Mouse (Mus musculus): ENCODE results near the gene Hoxc12. TPM values are rescaled to one million over a fixed set of nuclear protein-coding genes. Genes with fewer than 3 reads are reported as not detected.

The Hoxc12 gene
- polyA plus RNA-seq, 1 experiment from 2014 or later = not detected

GRCm38 (mm10) chr15:102979936-102980335, 43.4 kb downstream of the Hoxc12 start:
- no peaks in the 10 kb centered on the region for H3K36me3 ChIP-seq (ENCODE audit: control insufficient read depth, insufficient read depth, low read length)
- no peak overlapping the region for H3K27ac ChIP-seq (ENCODE audit: low read length)
- H3K4me1 ChIP-seq (ENCODE audit: control insufficient read depth, insufficient read depth, low read length) = 0 out of 2 replicates have a peak, but pooled peaks cover 2% of the 10 kb centered on the region
- no peak overlapping the region for H3K4me2 ChIP-seq (replicated peaks; ENCODE audit: low read depth, low read length)
- no peak overlapping the region for H3K4me3 ChIP-seq (ENCODE audit: low read depth, low read length)
- no peak overlapping the region for H3K9ac ChIP-seq (replicated peaks; ENCODE audit: low read depth, low read length)
- no peak for ATAC-seq (ENCODE audit: insufficient number of reproducible peaks, insufficient read depth, low FRiP score, low read depth)
- WGBS = 4% methylated on average over 1 of the region's 1 CpGs
- peaks cover 72% of the 10 kb centered on the region for H3K27me3 ChIP-seq (ENCODE audit: control insufficient read depth, insufficient read depth, low read length)
- no peaks in the 10 kb centered on the region for H3K9me3 ChIP-seq (ENCODE audit: control insufficient read depth, low read depth, low read length)

DNA sequence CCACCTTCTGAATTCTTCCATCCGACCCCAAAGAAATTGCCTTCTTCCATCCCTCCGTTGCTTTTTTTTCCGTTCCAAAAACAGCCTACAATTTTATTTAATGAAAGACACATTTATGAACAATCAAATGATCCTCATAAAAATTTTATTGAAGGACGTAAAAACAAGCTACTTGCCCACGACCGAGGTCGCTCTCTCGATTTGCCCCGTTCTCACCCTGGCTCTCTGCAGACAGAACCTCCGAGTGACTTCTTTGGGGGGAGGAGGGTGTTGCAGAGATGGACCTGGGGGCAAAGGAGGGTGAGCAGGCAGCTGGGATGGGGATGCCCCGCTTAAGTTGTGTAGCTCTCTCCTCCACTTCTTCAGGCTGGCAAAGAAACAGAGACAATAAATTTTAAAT, 43.8 kb downstream of the Hoxc12 start:
- WGBS = 5% methylated on average over 11 of the region's 11 CpGs
- Histone ChIP-seq H3K4me3 (ENCODE audit: low read depth, low read length) (no peak overlapping the region), H3K27ac (ENCODE audit: low read length) (no peak overlapping the region), H3K4me2 (replicated peaks; ENCODE audit: low read depth, low read length) (no peak overlapping the region), H3K4me1 (ENCODE audit: control insufficient read depth, insufficient read depth, low read length) (0 out of 2 replicates have a peak, but pooled peaks cover 2% of the 10 kb centered on the region), H3K36me3 (ENCODE audit: control insufficient read depth, insufficient read depth, low read length) (no peaks in the 10 kb centered on the region), H3K9me3 (ENCODE audit: control insufficient read depth, low read depth, low read length) (no peaks in the 10 kb centered on the region), H3K9ac (replicated peaks; ENCODE audit: low read depth, low read length) (no peak overlapping the region), H3K27me3 (ENCODE audit: control insufficient read depth, insufficient read depth, low read length) (peaks cover 73% of the 10 kb centered on the region)
- ATAC-seq (ENCODE audit: insufficient number of reproducible peaks, insufficient read depth, low FRiP score, low read depth) = no peak

GRCm38 (mm10) chr15:102980912-102981311, 44.4 kb downstream of the Hoxc12 start:
- Histone ChIP-seq H3K36me3 (ENCODE audit: control insufficient read depth, insufficient read depth, low read length) (no peaks in the 10 kb centered on the region), H3K4me1 (ENCODE audit: control insufficient read depth, insufficient read depth, low read length) (0 out of 2 replicates have a peak, but pooled peaks cover 2% of the 10 kb centered on the region), H3K4me3 (ENCODE audit: low read depth, low read length) (peak overlapping the region; percentile 17; the same call in 1 of the 2 replicates), H3K9ac (replicated peaks; ENCODE audit: low read depth, low read length) (no peak overlapping the region), H3K27ac (ENCODE audit: low read length) (no peak overlapping the region), H3K4me2 (replicated peaks; ENCODE audit: low read depth, low read length) (no peak overlapping the region; the same call in 1 of the 2 replicates), H3K9me3 (ENCODE audit: control insufficient read depth, low read depth, low read length) (no peaks in the 10 kb centered on the region), H3K27me3 (ENCODE audit: control insufficient read depth, insufficient read depth, low read length) (peaks cover 76% of the 10 kb centered on the region)
- no peak for ATAC-seq (ENCODE audit: insufficient number of reproducible peaks, insufficient read depth, low FRiP score, low read depth)
- WGBS = under 1% methylated on average over 14 of the region's 14 CpGs

- Histone ChIP-seq H3K27ac (ENCODE audit: low read length) (no peak overlapping the region), H3K4me1 (ENCODE audit: control insufficient read depth, insufficient read depth, low read length) (0 out of 2 replicates have a peak, but pooled peaks cover 2% of the 10 kb centered on the region), H3K4me3 (ENCODE audit: low read depth, low read length) (peak overlapping the region; percentile 17), H3K27me3 (ENCODE audit: control insufficient read depth, insufficient read depth, low read length) (peaks cover 78% of the 10 kb centered on the region), H3K4me2 (replicated peaks; ENCODE audit: low read depth, low read length) (peak overlapping the region; percentile 36), H3K9ac (replicated peaks; ENCODE audit: low read depth, low read length) (no peak overlapping the region), H3K36me3 (ENCODE audit: control insufficient read depth, insufficient read depth, low read length) (no peaks in the 10 kb centered on the region), H3K9me3 (ENCODE audit: control insufficient read depth, low read depth, low read length) (no peaks in the 10 kb centered on the region)
- no peak for ATAC-seq (ENCODE audit: insufficient number of reproducible peaks, insufficient read depth, low FRiP score, low read depth)
- under 1% methylated on average over 88 of the region's 88 CpGs for WGBS
These were observed 45.1 kb downstream of the Hoxc12 start for GRCm38 (mm10) chr15:102981379-102982288.

- Histone ChIP-seq H3K4me3 (ENCODE audit: low read depth, low read length) (no peak overlapping the region), H3K9ac (replicated peaks; ENCODE audit: low read depth, low read length) (no peak overlapping the region), H3K9me3 (ENCODE audit: control insufficient read depth, low read depth, low read length) (no peaks in the 10 kb centered on the region), H3K27me3 (ENCODE audit: control insufficient read depth, insufficient read depth, low read length) (peaks cover 81% of the 10 kb centered on the region), H3K4me1 (ENCODE audit: control insufficient read depth, insufficient read depth, low read length) (0 out of 2 replicates have a peak, but pooled peaks cover 2% of the 10 kb centered on the region), H3K27ac (ENCODE audit: low read length) (no peak overlapping the region), H3K4me2 (replicated peaks; ENCODE audit: low read depth, low read length) (no peak overlapping the region), H3K36me3 (ENCODE audit: control insufficient read depth, insufficient read depth, low read length) (no peaks in the 10 kb centered on the region)
- ATAC-seq (ENCODE audit: insufficient number of reproducible peaks, insufficient read depth, low FRiP score, low read depth) = no peak
- WGBS = 3% methylated on average over 12 of the region's 12 CpGs
These were observed 47.2 kb downstream of the Hoxc12 start for GRCm38 (mm10) chr15:102983716-102984115.

DNA sequence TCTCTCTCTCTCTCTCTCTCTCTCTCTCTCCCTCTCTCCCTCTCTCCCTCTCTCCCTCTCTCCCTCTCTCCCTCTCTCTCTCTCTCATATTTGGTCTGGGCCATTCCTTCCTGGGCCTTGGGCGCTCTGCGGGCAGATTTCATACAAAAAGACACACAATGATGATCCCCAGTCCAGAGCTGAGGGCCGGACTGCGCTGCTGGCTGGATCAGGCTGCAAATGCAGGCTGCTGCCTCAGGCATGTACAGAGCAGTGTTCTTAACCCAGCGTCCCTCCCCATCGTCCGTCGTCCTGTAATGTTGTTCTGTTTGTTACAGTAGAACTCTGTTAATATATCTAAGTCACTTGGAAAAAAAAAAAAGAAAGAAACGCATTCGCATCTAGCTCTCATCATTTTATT, 48.0 kb downstream of the Hoxc12 start:
- Histone ChIP-seq H3K27me3 (ENCODE audit: control insufficient read depth, insufficient read depth, low read length) (peaks cover 81% of the 10 kb centered on the region), H3K4me3 (ENCODE audit: low read depth, low read length) (no peak overlapping the region), H3K27ac (ENCODE audit: low read length) (no peak overlapping the region), H3K36me3 (ENCODE audit: control insufficient read depth, insufficient read depth, low read length) (no peaks in the 10 kb centered on the region), H3K4me2 (replicated peaks; ENCODE audit: low read depth, low read length) (no peak overlapping the region), H3K4me1 (ENCODE audit: control insufficient read depth, insufficient read depth, low read length) (0 out of 2 replicates have a peak, but pooled peaks cover 2% of the 10 kb centered on the region), H3K9me3 (ENCODE audit: control insufficient read depth, low read depth, low read length) (no peaks in the 10 kb centered on the region), H3K9ac (replicated peaks; ENCODE audit: low read depth, low read length) (no peak overlapping the region)
- 5% methylated on average over 10 of the region's 10 CpGs for WGBS
- no peak for ATAC-seq (ENCODE audit: insufficient number of reproducible peaks, insufficient read depth, low FRiP score, low read depth)

DNA sequence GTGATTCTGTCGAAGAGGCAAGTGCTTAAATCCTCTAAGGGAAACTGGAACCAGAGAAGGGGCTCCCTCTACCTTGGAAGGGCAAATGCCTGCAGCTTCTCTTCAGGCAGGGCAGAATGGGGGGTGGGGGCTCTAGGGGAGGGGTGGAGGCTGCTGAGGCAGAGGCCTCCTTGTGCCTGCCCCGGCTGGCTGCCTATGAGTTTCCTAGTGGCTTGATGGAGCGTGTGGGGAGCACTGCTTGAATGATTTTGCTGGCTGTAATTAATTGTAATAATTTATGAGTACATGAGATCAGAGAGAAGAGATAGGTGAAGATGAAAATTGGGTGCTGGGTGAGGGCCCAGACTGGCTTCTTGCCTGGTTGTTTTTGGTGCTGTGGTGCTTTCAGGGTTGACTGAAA, 48.4 kb downstream of the Hoxc12 start:
- 0 out of 2 replicates have a peak, but pooled peaks cover 2% of the 10 kb centered on the region for H3K4me1 ChIP-seq (ENCODE audit: control insufficient read depth, insufficient read depth, low read length)
- no peaks in the 10 kb centered on the region for H3K9me3 ChIP-seq (ENCODE audit: control insufficient read depth, low read depth, low read length)
- no peak overlapping the region for H3K9ac ChIP-seq (replicated peaks; ENCODE audit: low read depth, low read length)
- H3K27me3 ChIP-seq (ENCODE audit: control insufficient read depth, insufficient read depth, low read length) = peaks cover 81% of the 10 kb centered on the region
- H3K36me3 ChIP-seq (ENCODE audit: control insufficient read depth, insufficient read depth, low read length) = no peaks in the 10 kb centered on the region
- H3K4me3 ChIP-seq (ENCODE audit: low read depth, low read length) = no peak overlapping the region
- no peak overlapping the region for H3K27ac ChIP-seq (ENCODE audit: low read length)
- ATAC-seq (ENCODE audit: insufficient number of reproducible peaks, insufficient read depth, low FRiP score, low read depth) = no peak
- WGBS = 10% methylated on average over 3 of the region's 3 CpGs
- no peak overlapping the region for H3K4me2 ChIP-seq (replicated peaks; ENCODE audit: low read depth, low read length)

DNA sequence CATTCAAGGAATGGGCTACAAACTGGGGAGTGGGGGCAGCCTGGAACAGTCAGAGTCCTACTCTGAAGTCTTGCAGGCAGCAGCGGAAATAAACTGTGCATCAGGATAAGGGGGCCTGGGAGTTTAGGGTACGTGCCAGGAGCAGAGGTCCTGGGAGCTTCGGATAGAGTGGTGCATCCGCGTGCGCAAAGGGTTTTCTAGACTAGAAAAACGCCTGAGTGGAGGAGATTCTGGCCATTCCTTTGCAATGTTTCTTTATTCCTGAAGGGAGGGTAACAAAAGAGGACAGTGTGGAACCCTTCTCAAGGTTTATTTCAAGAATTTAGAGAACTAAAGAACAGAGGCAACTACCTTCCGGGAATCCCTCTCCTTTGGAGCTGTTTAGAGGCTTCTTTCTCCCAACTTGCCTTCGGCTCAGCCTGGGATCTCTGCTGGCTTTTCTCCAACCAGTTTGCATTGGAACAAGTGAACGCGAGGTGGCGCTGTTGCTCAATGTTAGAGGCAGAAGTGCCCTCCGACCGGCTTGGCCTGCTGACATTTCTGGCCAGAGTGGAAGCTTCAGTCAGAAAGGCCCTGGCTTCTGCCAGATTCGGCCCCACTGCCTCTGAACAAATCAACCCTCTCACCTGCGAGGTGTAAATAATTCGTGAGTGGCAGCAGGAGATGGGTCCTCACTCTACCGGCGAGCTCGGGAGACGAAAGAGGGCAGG, 50.7 kb downstream of the Hoxc12 start:
- Histone ChIP-seq H3K4me2 (replicated peaks; ENCODE audit: low read depth, low read length) (no peak overlapping the region), H3K9me3 (ENCODE audit: control insufficient read depth, low read depth, low read length) (no peaks in the 10 kb centered on the region), H3K27me3 (ENCODE audit: control insufficient read depth, insufficient read depth, low read length) (peaks cover 83% of the 10 kb centered on the region), H3K9ac (replicated peaks; ENCODE audit: low read depth, low read length) (no peak overlapping the region), H3K27ac (ENCODE audit: low read length) (no peak overlapping the region), H3K4me1 (ENCODE audit: control insufficient read depth, insufficient read depth, low read length) (peaks cover 6% of the 10 kb centered on the region; the same call in 1 of the 2 replicates), H3K36me3 (ENCODE audit: control insufficient read depth, insufficient read depth, low read length) (no peaks in the 10 kb centered on the region), H3K4me3 (ENCODE audit: low read depth, low read length) (no peak overlapping the region)
- peak; percentile 46; the same call in 1 of the 2 replicates for ATAC-seq (ENCODE audit: insufficient number of reproducible peaks, insufficient read depth, low FRiP score, low read depth)
- 4% methylated on average over 21 of the region's 21 CpGs for WGBS
